Mouse (Mus musculus) midbrain, embryonic 14.5 days (tissue): ENCODE measurements around the gene Per1. TPM values are rescaled to one million over a fixed set of nuclear protein-coding genes. Genes with fewer than 3 reads are reported as not detected.

Experiments used
- ATAC-seq: fragments of 200-750 bp; cut with Nextera tagmentation; 2 replicates; pipeline ENCODE4 v1.8.0; 2017; ENCODE audit warnings: moderate number of reproducible peaks, moderate library complexity; ENCODE audit not compliant: low FRiP score, low TSS enrichment
- DNase-seq: peaks from one replicate; pipeline ENCODE4 v3.0.0-alpha.2; 2015
- H3K27ac ChIP-seq: fragments of 300-500 bp; sonication (generic); replicated peaks from 2 replicates; pipeline ENCODE4 v1.5.1; 2014; ENCODE audit warnings: mild to moderate bottlenecking, low read depth, low read length, moderate library complexity
- H3K27me3 ChIP-seq: fragments of 300-500 bp; sonication (generic); 2 replicates; pipeline ENCODE4 v1.6.1; 2014; ENCODE audit warnings: low read length, control low read depth, mixed read lengths; ENCODE audit not compliant: control insufficient read depth, insufficient read depth
- H3K36me3 ChIP-seq: fragments of 300-500 bp; sonication (generic); 2 replicates; pipeline ENCODE4 v1.6.1; 2014; ENCODE audit warnings: low read length, control low read depth; ENCODE audit not compliant: control insufficient read depth, insufficient read depth
- H3K4me1 ChIP-seq: fragments of 300-500 bp; sonication (generic); 2 replicates; pipeline ENCODE4 v1.6.1; 2014; ENCODE audit warnings: mild to moderate bottlenecking, antibody characterized with exemption, low read length, control low read depth; ENCODE audit not compliant: control insufficient read depth, insufficient read depth
- H3K4me2 ChIP-seq: fragments of 300-500 bp; sonication (generic); 2 replicates; pipeline ENCODE4 v1.6.1; 2014; ENCODE audit warnings: mild to moderate bottlenecking, low read length, moderate library complexity
- H3K4me3 ChIP-seq: fragments of 300-500 bp; sonication (generic); replicated peaks from 2 replicates; pipeline ENCODE4 v1.5.1; 2014; ENCODE audit warnings: low read depth, low read length
- H3K9ac ChIP-seq: fragments of 300-500 bp; sonication (generic); replicated peaks from 2 replicates; pipeline ENCODE4 v1.6.1; 2014; ENCODE audit warnings: mild to moderate bottlenecking, low read length, moderate library complexity
- H3K9me3 ChIP-seq: fragments of 300-500 bp; sonication (generic); 2 replicates; pipeline ENCODE4 v1.6.1; 2016; ENCODE audit warnings: low read length, control low read depth, mixed read lengths; ENCODE audit not compliant: control insufficient read depth
- WGBS: fragments of 180-500 bp; shearing (Covaris S2); extraction: QIAGEN DNeasy Blood & Tissue Kit; methylation state at CpG from one replicate; pipeline ENCODE4 v1.1.7; 2014; 5-methylcytosine and 5-hydroxymethylcytosine counted together
- polyA plus RNA-seq: library from polyadenylated mRNA; unstranded; fragments of >200 nt; fragmentation: Nextera tagmentation; extraction: Ambion mirVana; gene quantifications from 2 replicates; pipeline ENCODE4 v1.2.1, GENCODE M21; 2014

The Per1 gene
- polyA plus RNA-seq, 1 experiment from 2014 or later = 13.1 TPM

DNA sequence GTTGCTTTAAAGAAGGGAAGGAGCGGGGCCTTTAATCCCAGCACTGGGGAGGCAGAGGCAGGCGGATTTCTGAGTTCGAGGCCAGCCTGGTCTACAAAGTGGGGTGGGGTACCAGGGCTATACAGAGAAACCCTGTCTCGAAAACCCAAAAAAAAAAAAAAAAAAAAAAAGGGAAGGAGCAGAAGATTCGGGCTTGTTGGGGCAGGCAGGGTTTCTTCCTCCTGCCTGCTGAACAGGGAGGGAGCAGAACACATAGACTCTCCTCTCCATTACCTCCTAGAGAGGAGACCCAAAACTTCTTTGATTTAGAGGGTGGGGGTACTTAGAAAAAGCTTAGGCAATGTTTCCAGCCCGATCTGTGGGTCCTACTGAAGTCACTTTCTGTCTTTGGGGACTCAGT, 40.3 kb downstream of the Per1 start:
- no peaks in the 10 kb centered on the region for H3K36me3 ChIP-seq
- H3K9ac ChIP-seq = no peak overlapping the region
- 90% methylated on average over 6 of the region's 6 CpGs for WGBS
- no peak for DNase-seq
- no peak for ATAC-seq
- H3K4me3 ChIP-seq = no peak overlapping the region
- H3K4me1 ChIP-seq = peaks cover 4% of the 10 kb centered on the region; the same call in 1 of the 2 replicates
- H3K4me2 ChIP-seq = no peak overlapping the region
- H3K9me3 ChIP-seq = no peaks in the 10 kb centered on the region
- no peak overlapping the region for H3K27ac ChIP-seq
- no peaks in the 10 kb centered on the region for H3K27me3 ChIP-seq

DNA sequence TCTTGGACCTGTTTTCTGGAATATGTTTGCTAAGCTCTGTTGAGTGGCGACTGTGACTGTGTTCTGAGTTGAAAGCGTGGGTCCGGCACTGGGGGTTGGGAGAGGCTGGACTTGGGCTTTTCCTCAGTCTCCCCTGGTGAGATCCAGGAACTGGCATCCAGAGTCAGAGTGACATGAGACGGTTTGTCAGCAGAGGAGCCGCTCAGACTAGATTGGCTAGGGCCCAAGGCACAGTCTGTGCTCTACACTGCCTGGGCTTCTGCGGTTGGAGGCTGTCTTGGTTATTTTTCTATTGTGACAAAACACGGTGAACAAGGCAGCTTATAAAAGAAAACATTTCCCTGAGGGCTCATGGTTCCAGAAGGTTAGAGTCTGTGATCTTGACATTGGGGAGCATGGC, 52.5 kb downstream of the Per1 start:
- WGBS = 75% methylated on average over 7 of the region's 7 CpGs
- Histone ChIP-seq H3K4me3 (no peak overlapping the region), H3K9me3 (no peaks in the 10 kb centered on the region), H3K27me3 (no peaks in the 10 kb centered on the region), H3K27ac (no peak overlapping the region), H3K36me3 (no peaks in the 10 kb centered on the region), H3K9ac (no peak overlapping the region), H3K4me1 (no peaks in the 10 kb centered on the region), H3K4me2 (no peak overlapping the region)
- no peak for ATAC-seq
- DNase-seq = no peak

DNA sequence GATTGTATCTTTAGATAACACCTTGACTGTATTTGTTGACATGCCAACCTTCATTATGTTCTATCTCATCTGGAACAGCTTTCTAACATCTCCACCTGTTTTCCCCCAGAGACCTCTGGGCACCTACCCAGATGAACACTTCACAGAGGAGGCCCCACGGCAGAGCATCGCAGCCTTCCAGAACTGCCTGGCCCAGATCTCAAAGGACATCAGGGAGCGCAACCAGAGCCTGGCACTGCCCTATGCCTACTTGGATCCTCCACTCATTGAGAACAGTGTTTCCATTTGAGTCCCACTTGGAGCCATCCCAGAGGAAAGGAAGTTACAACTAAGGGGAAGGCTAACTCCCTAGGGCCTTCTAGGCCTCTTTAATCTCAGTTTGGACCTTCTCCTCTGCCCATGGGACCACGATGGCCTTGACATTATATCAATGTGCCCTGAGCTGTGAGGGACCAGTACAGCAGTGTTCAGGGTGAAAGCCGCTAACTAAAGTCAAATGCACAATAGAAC, 53.5 kb downstream of the Per1 start:
- ATAC-seq (no peak), DNase-seq (no peak)
- H3K27me3 ChIP-seq = no peaks in the 10 kb centered on the region
- no peak overlapping the region for H3K4me2 ChIP-seq
- H3K36me3 ChIP-seq = no peaks in the 10 kb centered on the region
- no peak overlapping the region for H3K4me3 ChIP-seq
- H3K4me1 ChIP-seq = no peaks in the 10 kb centered on the region
- no peaks in the 10 kb centered on the region for H3K9me3 ChIP-seq
- 89% methylated on average over 5 of the region's 5 CpGs for WGBS
- no peak overlapping the region for H3K27ac ChIP-seq
- no peak overlapping the region for H3K9ac ChIP-seq

DNA sequence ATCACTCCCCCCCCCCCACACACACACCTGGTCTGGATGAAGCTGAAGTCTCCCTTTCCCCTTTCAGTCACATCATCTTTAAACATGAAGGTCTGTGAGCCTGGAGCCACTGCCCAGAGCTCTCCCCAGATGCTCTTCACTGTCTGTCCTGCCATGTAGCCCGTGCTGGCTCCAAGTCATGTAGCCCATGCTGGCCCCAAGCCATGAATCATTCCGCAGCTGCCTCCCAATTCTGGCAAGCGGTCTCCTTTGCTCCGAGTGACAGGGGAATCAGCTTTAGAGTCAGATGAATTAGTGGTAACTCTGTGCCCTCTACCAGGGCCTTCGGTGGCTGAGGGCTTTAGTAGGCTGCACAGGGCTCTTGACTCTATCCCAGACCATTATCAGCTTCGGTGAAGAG, 54.7 kb downstream of the Per1 start:
- H3K9ac ChIP-seq = no peak overlapping the region
- no peak for DNase-seq
- H3K27ac ChIP-seq = no peak overlapping the region
- no peaks in the 10 kb centered on the region for H3K9me3 ChIP-seq
- H3K4me2 ChIP-seq = no peak overlapping the region
- no peak for ATAC-seq
- WGBS = 88% methylated on average over 6 of the region's 6 CpGs
- H3K36me3 ChIP-seq = no peaks in the 10 kb centered on the region
- H3K27me3 ChIP-seq = no peaks in the 10 kb centered on the region
- no peaks in the 10 kb centered on the region for H3K4me1 ChIP-seq
- no peak overlapping the region for H3K4me3 ChIP-seq

DNA sequence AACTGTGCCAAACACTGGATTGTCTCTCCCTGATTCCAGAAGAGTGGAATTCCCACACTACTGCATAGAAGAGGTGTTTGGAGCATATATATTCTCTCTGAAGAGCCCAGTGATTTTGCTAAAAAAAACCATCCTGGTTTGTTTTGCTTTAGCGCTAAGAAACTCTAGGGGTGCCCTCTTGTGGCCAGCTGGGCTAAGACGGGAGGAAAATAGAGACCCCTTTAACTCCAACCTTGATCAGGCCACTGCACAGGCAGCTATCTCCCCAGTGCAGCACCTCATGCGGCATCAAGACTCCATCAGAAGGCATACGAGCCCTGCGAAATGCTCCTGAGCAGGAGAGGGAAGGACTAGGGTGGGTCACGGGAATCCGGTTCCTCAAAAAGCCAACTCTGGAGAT, 55.4 kb downstream of the Per1 start:
- H3K4me1 ChIP-seq = no peaks in the 10 kb centered on the region
- no peak overlapping the region for H3K4me3 ChIP-seq
- no peaks in the 10 kb centered on the region for H3K36me3 ChIP-seq
- ATAC-seq (no peak), DNase-seq (peak; percentile 89)
- H3K4me2 ChIP-seq = peak overlapping the region; percentile 27; the same call in 1 of the 2 replicates
- H3K27me3 ChIP-seq = no peaks in the 10 kb centered on the region
- WGBS = 7% methylated on average over 7 of the region's 7 CpGs
- H3K27ac ChIP-seq = no peak overlapping the region
- H3K9ac ChIP-seq = peak overlapping the region; percentile 26; the same call in 1 of the 2 replicates
- H3K9me3 ChIP-seq = no peaks in the 10 kb centered on the region

DNA sequence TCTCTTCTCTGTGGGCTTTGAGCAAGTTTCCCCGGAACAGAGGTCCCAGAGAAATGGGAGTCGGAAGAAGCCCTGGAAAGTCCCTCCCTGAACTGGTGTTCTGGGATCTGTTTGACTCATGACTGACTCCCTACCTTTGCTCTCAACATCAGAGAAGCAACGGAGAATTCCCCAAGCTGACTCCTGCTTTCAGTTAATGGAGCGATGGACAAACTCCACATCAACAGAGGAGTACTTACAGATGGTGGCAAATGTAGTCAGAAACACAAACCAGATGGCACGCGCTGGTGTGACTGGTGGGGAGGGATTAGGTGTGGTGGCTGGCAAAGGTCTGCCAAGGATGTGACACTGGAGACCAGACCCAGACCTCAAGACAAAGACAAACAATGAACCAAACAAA, 56.0 kb downstream of the Per1 start:
- no peak for DNase-seq

DNA sequence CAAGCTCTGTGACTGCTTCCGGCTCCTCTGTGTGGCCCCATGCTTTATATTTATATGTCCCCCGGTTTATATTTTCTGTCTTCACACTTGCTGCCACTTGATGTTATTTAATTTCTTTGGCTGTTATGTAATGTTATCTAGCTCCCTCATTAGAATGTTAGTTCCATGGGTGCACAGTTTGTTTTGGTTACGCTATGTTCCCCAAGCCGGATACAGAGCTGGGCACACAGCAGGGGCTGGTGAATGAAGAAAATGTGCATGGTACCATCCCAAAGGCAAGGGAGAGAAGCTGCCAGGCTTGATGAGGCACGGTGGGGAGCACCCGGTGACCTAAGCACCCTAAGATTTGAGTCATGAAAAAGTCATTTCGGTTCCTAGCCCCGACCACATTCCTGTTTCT, 58.8 kb downstream of the Per1 start:
- Histone ChIP-seq H3K27ac (no peak overlapping the region), H3K4me2 (no peak overlapping the region), H3K4me1 (peaks cover 8% of the 10 kb centered on the region; the same call in 1 of the 2 replicates), H3K36me3 (no peaks in the 10 kb centered on the region), H3K4me3 (no peak overlapping the region), H3K9ac (no peak overlapping the region), H3K9me3 (no peaks in the 10 kb centered on the region), H3K27me3 (no peaks in the 10 kb centered on the region)
- DNase-seq (no peak), ATAC-seq (no peak)
- 88% methylated on average over 8 of the region's 8 CpGs for WGBS

More for the DNA sequence above, 56.0 kb downstream of the Per1 start:
- H3K9ac ChIP-seq = 0 out of 2 replicates have a peak overlapping the region, but pooled peaks have one; percentile 26
- no peak overlapping the region for H3K27ac ChIP-seq
- no peaks in the 10 kb centered on the region for H3K27me3 ChIP-seq
- 75% methylated on average over 6 of the region's 6 CpGs for WGBS
- ATAC-seq = no peak
- no peaks in the 10 kb centered on the region for H3K4me1 ChIP-seq
- no peaks in the 10 kb centered on the region for H3K9me3 ChIP-seq
- H3K36me3 ChIP-seq = no peaks in the 10 kb centered on the region
- H3K4me3 ChIP-seq = no peak overlapping the region
- H3K4me2 ChIP-seq = peak overlapping the region; percentile 27; the same call in 1 of the 2 replicates

DNA sequence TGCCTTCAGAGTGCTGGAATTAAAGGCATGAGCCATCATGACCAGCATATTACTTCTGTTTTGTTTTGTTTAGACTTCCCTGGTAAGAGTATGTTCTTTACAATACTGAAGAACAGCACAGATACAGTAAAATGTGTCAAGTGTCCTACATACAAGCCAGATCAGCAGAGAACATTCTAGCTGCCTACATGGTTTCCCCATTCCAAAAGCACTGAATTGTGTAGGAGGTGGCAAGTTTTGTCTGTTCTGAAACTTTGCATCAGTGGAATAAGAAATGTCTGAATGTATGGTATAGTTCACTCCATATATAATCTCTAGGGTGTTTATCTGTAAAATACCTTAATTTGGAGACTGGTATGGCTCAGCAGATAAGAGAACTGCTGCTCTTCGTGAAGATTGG, 60.3 kb downstream of the Per1 start:
- DNase-seq = no peak
- Histone ChIP-seq H3K4me3 (no peak overlapping the region), H3K27me3 (no peaks in the 10 kb centered on the region), H3K4me2 (no peak overlapping the region), H3K9ac (no peak overlapping the region), H3K4me1 (peaks cover 8% of the 10 kb centered on the region; the same call in 1 of the 2 replicates), H3K27ac (no peak overlapping the region), H3K9me3 (no peaks in the 10 kb centered on the region), H3K36me3 (no peaks in the 10 kb centered on the region)
- WGBS = 72% methylated on average over 1 of the region's 1 CpGs
- no peak for ATAC-seq

DNA sequence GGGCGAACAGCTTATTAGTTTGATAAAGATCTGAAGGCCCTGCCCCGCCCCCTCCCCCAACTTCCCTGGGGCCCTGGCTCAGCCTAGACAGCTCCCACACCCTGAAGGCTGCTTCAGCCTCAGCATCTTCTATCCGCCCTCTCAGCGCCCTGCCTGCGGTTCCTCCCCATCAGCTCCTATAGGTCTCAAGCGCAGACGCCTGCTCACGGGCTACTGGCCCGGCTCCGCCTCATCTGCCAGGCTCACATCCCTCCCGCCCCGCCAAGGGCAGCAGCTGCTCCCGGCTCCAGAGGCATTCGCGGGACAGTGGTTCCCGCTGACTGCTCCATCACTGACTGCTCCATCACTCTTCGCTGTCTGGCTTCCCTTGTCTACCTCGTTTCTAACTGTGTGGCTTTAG, 61.8 kb downstream of the Per1 start, which contains the start of gene Alox12b:
Gene Alox12b, plus strand, starts transcription at position 190 of the 400 bp plus-strand sequence.
- ATAC-seq = no peak

More for the DNA sequence above, 61.8 kb downstream of the Per1 start, which contains the start of gene Alox12b:
- H3K4me2 ChIP-seq = peak within 1 kb of the TSS; percentile 50
- no peak within 1 kb of the TSS for H3K27ac ChIP-seq
- peak within 1 kb of the TSS; percentile 39; the same call in 1 of the 2 replicates for H3K9ac ChIP-seq
- DNase-seq = peak; percentile 70
- H3K36me3 ChIP-seq = no peaks in the 10 kb centered on the region
- no peaks in the 10 kb centered on the region for H3K27me3 ChIP-seq
- H3K9me3 ChIP-seq = no peaks in the 10 kb centered on the region
- peak within 1 kb of the TSS; percentile 24 for H3K4me3 ChIP-seq
- H3K4me1 ChIP-seq = peaks cover 8% of the 10 kb centered on the region; the same call in 1 of the 2 replicates
- 2% methylated on average over 18 of the region's 18 CpGs for WGBS
